Mouse (Mus musculus): Measurements from ENCODE around the gene Gpx3.

Gene Gpx3

DNA sequence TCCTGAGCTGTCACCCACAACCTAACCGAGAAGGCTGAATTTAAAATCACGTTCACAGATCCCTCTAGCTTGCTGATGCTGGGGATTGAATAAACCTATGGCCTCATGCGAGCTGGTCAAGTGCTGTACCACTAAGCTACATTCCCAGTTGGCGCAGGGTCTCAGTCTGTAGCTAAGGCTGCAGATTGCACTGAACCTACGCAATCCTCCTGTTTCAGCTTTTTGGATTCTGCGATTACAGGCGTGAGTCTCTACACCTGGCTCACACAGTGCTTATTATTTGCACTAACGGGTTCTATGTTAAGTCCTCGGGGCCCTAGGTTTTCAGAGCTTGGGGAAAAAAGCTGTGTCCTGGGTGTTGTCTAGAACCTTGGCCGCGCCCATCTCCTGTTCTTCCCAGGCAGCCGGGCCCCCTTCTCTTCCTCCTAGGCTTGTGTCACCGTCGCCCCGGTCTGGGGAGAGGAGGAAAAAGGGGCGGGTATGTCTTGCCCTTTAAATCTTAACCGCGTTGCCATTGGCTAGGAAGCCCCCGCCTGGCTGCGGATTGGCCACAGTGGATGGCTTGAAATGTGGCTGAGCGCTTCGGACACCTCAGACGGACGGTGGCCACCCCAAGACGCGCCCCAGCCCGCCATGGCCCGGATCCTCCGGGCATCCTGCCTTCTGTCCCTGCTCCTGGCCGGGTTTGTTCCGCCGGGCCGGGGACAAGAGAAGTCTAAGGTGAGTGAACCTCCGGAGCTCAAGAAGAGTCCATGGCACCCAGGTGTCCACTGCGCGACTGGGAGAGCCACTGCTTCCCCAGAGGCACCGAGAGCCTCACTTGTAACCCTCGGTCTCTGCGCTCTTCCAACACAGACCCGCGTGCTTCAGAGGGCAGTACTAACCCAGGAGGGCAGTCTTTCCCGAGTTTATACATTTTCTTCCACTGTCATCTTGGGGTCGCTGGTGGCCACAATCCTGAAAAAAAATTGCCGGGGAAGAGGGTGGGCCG, at the start of gene Gpx3:
Gpx3 (plus strand) TSS at position 121 of the 991 bp plus-strand sequence.
- in situ Hi-C loops (cut with MboI, MseI) = no loop called here

DNA sequence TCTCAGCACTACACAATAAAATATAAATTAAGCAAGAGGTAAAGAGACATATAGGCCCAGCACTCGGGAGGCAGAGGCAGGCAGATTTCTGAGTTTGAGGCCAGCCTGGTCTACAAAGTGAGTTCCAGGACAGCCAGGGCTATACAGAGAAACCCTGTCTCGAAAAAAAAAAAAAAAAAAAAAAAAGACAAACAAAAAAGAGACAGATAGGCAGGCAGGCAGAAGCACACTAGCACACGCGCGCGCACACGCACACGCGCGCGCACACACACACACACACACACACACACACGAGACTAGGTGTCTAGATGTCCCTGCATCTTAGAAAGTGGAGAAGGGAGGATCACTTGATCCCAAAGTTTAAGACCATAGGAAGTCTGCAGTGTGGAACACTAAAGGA, 43.4 kb upstream of the Gpx3 start:
- in situ Hi-C loops (cut with MboI, MseI) = loop anchor here in 1 of 2 experiments (5.0 kb wide), 1 partner anchor 72 kb away; the partner anchor contains the start of gene Cdc42se2

DNA sequence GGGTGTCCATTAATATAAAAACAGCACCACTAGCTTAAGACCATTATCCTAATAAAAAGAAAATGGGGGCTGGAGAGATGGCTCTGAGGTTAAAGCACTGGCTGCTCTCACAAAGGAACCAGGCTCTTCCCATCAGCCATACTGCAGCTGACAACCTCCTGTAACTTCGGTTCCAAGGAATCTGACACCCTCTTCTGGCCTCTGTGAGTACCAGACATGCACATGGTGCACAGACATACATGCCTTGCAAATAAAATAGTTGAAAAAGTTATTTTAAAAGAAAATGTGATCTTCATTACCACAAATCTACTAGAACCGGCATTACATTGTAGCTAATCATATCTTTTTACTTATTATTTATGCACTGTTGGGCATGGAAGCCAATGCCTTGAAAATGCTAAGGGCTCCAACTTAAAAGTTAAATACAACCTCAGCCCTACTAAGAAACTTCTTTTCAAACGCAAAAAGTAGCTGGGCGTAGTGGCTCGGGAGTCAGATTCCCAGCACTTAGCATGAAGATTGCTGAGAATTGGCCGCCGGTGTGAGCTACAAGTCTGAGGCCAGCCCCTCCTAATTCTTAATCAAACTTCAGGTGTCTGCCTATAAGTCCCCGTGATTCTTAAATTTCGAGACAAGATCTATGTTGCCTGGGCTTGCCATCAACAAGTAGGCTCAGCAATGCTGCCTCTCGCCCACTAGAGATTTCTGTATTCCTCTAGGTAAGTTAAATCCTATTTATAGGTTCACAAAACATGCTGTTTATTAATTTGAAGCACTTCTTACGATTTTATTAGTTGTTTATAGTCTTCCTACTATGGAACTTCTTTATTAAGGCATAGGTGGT, 42.7 kb upstream of the Gpx3 start:
- in situ Hi-C loops (cut with MboI, MseI) = loop anchor here (5.0 kb wide), 3 partner anchors 72 to 157 kb away; partner anchors contain the start of gene Cdc42se2 (in 1 of the 2)

DNA sequence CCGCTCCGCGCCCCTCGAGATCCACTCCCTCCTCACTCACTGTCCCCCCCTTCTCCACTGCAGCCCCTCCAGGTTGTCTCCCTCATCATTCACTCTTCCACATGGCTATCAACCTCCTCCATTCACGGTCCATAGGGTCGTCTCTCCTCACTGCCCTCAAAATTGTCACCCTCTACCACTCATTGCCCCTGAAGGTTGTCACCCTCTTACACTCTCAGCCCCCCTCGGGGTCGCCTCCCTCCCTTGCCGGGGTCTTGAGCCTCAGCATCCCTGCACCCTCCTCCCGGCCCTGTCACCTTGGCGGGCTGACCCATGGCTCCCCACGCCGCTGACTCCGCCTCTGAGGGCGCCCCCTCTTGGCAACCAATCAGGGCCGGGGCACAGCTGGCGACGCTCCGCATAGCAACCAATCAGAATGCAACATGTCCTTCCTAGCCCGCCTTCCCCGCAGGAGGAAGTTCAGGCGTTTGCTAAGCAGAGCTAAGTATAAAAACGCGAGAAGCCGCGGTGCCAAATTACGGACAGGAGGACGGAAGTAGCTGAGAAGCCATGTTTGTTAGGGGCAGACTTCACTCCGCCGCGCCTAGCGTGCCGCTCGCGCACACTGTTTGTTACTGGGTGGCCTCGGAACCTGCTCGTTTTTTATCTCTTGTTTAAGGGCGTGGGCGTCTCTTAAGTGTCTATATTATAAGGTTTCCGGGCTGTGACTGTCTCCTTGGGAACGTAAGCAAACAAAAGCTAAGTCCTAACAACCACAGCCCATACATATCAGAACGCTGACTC, 41.8 kb upstream of the Gpx3 start, which contains the start of gene Lyrm7:
Lyrm7 (minus strand) TSS at position 661 of the 783 bp plus-strand sequence.
- in situ Hi-C loops (cut with MboI, MseI) = loop anchor here (5.0 kb wide), 2 partner anchors 138 to 158 kb away; no protein-coding TSS in a partner anchor

DNA sequence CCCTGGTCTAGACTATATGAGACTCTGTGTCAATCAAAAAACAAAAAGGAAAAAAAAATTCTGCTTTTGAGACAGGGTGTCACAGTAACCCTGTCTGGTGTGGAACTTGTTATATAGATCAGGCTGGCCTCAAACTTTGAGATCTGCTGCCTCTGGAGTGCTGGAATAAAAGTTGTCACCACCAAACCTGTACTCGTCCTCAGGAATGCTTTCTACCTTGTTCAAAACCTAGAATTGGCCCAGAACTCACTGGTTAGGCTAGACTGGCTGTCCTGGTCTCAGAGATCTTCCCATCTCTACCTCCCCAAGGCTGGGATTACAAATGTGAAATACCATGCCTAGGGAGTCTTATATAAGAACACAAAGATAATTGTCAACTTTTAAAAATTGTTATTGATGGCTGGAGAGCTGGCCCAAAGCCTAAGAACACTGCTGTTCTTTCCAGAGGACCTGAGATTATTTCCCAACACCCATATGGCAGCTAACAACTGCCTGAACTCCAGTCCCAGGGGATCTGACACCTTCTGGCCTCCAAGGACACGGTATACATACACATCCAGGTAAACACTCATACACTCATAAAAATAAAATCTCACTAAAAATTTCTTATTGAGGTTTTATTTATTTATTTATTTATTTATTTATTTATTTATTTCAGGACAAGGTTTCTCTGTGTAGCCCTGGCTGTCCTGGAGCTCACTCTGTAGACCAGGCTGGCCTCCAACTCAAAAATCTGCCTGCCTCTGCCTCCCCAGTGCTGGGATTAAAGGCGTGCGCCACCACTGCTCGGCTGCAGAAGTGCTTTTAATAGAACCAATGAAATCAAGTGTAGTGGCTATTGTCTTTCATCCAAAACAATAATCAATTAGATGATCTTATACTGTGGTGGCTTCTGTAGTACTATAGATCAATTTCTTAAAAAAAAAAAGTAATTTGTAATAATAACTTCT, 40.5 kb upstream of the Gpx3 start:
- in situ Hi-C loops (cut with MboI, MseI) = loop anchor here (5.0 kb wide), 2 partner anchors 139 to 159 kb away; no protein-coding TSS in a partner anchor

DNA sequence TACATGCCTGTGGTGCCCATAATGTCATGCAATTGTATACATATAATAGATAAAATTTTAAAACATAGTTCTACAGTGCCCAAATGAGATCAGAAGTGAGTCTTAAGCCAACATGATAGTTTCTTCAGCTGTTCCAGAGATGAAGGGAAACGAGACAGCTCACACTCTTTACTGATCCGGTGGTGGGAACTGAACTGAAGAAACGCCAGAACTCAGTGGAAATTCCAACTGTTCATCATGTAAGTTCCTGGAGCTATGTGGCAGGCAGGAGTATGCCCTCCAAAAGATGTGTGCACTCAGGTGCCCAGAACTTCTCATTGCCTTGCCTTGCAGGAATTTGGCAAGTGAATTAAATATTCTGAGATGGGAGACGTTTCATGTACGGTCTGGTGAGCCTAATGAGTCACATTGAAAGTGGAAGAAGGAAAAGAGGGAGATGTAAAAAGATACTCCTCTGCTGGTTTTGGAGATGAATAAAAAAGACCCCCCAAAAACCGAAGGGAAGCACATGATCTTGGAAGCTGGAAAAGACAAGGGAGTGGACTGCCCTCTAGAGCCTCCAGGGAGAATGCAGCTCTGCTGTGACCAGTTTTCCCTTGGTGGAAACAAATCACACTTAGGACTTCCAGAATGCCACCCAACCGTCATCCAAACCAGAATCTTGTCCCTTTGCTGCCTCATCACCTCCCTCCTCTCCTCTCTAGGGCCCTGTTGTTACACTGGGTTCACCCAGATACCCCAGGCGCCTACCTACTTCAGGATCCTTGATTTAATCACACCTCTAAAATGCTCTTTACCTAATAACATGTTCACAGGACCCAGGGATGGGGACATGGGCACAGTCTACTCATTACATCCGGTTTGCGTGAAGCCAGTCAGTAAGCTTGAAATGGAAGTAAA, 39.4 kb upstream of the Gpx3 start:
- in situ Hi-C loops (cut with MboI, MseI) = loop anchor here (5.0 kb wide), 2 partner anchors 141 to 161 kb away; no protein-coding TSS in a partner anchor

DNA sequence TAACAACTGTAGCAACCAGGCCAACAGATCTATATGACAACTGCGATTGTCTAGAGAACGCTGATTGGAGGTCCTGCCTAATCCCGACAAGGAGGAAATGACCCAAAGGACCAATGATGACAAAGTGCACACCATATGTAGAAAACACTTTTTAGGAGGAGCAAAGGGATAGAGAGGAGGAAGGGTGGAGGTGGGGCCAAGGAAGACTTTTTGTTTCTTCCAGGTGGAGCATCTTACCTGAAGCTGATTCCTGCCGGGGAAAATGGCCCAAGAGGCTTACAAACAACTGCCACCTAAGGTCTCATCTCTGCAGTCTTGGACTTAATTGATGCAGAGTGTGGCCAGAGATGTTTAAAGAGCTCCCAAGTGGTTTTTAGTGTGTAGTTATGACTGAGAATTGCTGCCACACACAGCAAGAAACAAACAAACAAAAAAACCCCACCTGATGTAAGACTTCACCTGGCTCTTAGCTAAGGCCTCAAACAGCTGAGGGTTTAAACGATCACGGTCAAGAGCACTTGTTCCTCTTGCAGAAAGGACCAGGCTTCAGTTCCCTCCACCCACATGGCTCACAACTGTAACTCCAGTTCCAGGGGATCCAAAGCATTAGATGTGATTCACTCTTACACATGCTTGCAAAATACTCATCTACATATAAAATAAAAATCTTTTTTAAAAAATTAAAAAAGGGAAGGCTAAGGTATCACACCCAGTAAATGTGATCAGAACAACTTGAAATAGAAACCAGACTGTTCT, 36.7 kb upstream of the Gpx3 start:
- in situ Hi-C loops (cut with MboI, MseI) = no loop called here

DNA sequence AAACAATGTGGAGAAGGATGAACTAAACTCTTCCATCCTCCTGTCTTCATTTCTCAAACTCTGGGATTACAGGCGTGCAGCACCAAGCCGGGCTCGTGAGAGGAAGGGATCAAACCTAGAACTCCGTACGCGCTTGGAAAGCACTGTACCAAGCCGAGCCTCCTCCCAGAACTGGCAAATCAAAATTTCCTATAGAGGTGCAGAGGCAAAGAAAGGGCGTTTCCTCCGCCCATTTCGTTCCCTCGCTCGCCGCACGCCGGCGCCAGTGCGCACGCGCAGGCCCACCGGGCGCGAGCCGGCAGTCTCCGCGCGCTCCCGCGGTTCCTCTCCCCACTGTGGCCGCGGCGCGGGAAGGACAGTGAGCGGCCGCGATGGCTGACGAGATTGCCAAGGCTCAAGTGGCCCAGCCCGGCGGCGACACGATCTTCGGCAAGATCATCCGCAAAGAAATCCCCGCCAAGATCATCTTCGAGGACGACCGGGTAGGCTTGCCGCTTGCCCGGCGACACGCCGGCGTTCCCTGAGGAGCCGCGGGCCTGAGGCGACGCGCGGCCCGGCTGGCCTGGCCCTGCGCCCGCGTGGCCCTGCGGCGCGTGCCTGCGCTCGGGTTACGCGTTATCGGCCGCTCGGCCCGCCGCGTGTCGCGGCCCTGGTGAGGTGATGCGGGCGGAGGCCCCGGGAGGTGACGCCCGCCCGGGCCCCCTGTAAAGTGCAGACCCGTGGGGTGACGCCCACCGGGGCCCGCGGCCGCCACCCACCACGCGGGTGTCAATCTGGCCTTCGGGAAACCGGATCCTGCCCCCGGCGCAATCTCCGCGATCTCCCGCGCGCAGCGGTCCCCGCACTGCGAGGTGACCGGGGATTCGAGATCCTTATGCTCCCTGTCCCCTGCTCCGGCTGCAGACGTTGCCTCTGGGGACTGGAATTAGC, 35.9 kb upstream of the Gpx3 start, which contains the start of gene Hint1:
Hint1 (plus strand) TSS at position 265 of the 930 bp plus-strand sequence.
- in situ Hi-C loops (cut with MboI, MseI) = no loop called here

DNA sequence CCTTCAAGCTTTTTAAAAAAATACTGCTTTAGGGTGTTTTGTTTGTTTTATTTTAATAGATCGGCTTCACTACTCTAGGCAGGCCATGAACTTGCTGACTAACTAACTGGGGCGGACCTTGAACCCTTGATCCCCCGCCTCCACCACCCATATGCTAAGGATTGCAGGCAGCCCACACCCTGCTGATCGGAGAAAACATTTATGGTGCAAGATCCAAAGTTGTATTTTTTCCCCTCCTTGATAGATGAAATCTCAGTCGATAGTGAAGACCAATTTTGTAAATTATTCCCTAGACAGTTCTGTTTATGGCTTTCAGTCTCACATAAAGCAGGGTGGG, 35.2 kb upstream of the Gpx3 start:
- in situ Hi-C loops (cut with MboI, MseI) = no loop called here

DNA sequence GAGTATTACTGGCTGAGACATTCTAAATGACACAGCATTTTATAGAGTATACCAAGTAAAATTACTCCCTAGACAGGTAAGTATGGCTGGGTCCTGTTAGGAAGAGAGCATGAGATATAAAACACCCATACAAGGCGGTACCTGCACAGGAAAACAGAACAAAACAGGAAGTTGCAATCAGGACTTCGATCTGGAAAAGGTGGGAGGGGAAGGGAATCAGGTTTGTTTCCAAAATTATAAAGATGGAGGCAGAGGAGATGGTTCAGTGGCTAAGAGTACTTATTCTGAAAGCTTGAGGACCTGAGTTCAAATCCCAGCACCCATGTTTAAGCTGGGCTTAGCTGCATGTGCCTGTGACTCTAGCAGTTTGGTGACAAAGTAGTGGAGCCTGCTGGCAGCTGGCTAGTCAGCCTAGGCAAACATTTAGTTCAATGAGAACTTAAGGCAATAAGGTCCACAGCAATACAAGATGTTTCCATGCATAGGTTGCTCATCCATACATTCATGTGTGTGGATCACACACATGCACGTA, 34.3 kb upstream of the Gpx3 start:
- in situ Hi-C loops (cut with MboI, MseI) = no loop called here

DNA sequence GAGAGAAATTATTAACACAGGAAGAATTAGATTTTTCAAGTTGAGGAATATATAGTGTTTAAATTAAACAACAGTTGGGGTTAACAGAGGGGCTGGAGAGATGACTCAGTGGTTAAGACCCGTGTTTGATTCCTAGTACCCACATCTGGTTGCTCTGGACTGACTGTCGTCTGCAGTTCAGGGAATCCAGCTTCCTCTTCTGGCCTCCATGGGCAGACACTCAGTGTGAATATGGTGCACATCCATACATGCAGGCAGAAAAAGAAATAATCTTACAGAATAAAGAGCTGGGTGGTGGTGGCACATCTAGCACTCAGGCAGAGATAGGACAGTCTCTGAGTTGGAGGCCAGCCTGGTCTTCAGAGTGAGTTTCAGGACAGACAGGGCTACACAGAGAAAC, 33.8 kb upstream of the Gpx3 start:
- in situ Hi-C loops (cut with MboI, MseI) = no loop called here

DNA sequence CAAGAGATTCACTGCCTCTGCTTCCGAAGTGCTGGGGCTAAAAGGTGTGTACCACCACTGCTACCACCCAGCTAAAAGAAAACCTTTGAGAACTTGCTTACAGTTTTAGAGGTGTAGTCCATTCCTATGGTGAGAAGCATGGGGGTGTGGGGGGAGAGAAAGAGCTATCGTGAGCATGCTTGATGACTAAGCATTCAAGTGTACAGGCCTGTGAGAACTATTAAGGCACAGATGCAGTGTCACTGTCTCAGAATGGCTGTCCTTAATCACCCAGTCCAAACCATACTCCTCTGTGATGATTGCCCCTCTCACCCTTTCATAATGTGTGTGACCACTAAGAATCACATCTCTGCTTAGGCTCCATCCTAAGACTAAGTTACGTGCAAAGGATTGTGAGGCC, 32.9 kb upstream of the Gpx3 start:
- in situ Hi-C loops (cut with MboI, MseI) = no loop called here

DNA sequence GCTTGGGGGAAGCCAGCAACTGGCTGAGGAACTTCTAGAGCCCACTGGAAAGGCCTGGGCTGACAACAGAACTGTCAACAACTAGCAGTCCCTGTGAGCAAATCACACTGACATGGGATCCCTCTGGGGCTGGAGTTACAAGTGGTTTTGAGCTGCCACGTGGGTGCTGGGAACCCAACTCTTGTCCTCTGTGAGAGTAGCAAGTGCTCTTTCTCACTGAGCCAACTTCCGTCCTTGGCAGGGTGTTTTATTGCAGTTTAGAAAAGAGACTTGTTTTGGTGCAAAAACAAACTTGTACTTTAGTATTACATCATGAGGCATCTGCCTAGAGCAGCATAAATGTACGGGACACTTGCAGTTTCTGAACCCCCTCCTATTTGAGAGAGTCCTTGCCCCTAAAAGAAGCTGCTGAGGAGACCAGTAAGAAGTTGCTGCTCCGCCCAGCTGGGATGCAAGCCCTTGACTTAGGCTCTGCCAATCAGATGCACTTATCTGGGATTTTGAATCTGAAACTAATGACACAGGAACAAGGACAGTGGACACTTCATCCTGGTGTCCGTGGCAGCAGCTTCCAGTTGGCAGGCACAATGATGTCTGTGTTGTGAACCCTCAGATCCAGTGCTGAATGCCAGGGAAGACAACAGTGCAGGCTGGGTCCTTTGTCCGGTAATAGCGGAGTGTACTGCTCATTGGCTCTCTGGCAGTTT, 30.3 kb upstream of the Gpx3 start:
- in situ Hi-C loops (cut with MboI, MseI) = no loop called here

DNA sequence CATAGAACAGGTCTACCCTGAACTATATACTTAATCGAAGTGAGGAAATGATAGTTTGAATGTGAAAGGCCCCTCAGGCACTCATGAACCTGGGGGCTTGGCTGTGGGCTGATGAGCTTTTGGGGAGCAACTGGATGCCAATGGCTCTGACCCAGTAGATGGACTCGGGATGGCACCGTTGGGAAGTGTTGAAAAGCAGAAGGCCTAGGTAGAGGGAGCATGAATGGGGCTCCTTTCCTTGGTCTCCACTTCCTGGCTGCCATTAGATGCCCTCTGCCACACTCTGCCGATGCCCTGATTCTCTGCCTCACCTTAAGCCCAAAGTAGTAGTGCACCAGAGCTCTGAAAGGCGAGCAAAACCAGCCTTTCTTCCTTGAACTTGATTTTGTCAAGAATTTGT, 26.2 kb upstream of the Gpx3 start:
- in situ Hi-C loops (cut with MboI, MseI) = no loop called here

DNA sequence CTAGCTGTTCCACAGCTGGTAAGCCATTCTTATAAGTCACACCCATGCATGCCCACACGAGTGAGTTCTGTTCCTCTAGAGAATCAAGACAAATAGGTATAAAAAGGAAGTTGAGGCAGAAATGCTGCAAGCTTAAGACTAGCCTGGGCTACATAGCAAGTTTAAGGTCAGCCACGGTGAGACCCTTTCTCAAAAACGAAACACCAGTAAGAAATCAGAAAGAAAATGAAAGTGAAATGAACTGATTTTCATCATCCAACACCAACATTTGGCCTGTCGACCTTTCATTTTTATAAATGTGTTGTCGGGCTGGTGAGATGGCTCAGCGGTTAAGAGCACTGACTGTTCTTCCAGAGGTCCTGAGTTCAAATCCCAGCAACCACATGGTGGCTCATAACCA, 23.4 kb upstream of the Gpx3 start:
- in situ Hi-C loops (cut with MboI, MseI) = no loop called here

DNA sequence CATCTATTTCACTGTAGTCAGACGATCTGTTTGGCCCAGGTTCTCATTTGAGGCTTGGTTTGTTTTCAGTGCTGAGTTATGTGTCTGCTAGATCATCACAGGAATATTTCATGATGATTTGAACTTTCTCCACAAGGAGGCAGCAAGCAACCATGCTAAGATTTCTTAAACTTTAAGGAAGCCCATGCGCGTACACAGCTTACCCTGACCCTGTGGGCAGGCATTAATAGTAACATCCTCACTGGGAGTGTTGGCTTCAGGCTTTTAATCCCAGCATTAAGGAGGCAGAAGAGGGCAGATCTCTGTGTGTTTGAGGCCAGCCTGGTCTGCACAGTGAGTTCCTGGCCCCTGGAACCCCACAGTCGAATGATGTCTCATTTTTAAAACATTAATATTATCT, 22.8 kb upstream of the Gpx3 start:
- in situ Hi-C loops (cut with MboI, MseI) = no loop called here

All from T-helper 17 cell (primary cell).